Mouse (Mus musculus) kidney, embryonic 15.5 days (tissue): ENCODE measurements around the gene Nop9. TPM values are rescaled to one million over a fixed set of nuclear protein-coding genes. Genes with fewer than 3 reads are reported as not detected.
A peak's percentile ranks its signal among the peaks of the same experiment; 100 is the strongest.

Experiments
- ATAC-seq: fragments of 200-750 bp; cut with Nextera tagmentation; replicated peaks from 2 replicates; pipeline ENCODE4 v1.8.0; 2017; ENCODE audit warnings: moderate TSS enrichment; ENCODE audit not compliant: low FRiP score
- H3K27ac ChIP-seq: fragments of 300-500 bp; sonication (generic); 2 replicates; pipeline ENCODE4 v1.5.1; 2015; ENCODE audit warnings: mild to moderate bottlenecking, inconsistent platforms
- H3K27me3 ChIP-seq: fragments of 300-500 bp; sonication (generic); 2 replicates; pipeline ENCODE4 v1.6.1; 2015; ENCODE audit warnings: inconsistent platforms
- H3K36me3 ChIP-seq: fragments of 300-500 bp; sonication (generic); 2 replicates; pipeline ENCODE4 v1.6.1; 2015; ENCODE audit warnings: inconsistent platforms
- H3K4me1 ChIP-seq: fragments of 300-500 bp; sonication (generic); 2 replicates; pipeline ENCODE4 v1.6.1; 2015; ENCODE audit warnings: inconsistent platforms
- H3K4me2 ChIP-seq: fragments of 300-500 bp; sonication (generic); 2 replicates; pipeline ENCODE4 v1.6.1; 2015; ENCODE audit warnings: moderate library complexity, mild to moderate bottlenecking, inconsistent platforms
- H3K4me3 ChIP-seq: fragments of 300-500 bp; sonication (generic); replicated peaks from 2 replicates; pipeline ENCODE4 v1.5.1; 2015; ENCODE audit warnings: mild to moderate bottlenecking, inconsistent platforms
- H3K9ac ChIP-seq: fragments of 300-500 bp; sonication (generic); 2 replicates; pipeline ENCODE4 v1.6.1; 2015; ENCODE audit warnings: mild to moderate bottlenecking, inconsistent platforms
- H3K9me3 ChIP-seq: fragments of 300-500 bp; sonication (generic); replicated peaks from 2 replicates; pipeline ENCODE4 v1.6.1; 2016; ENCODE audit warnings: inconsistent platforms
- WGBS: fragments of 180-500 bp; shearing (Covaris S2); methylation state at CpG from one replicate; pipeline ENCODE4 v1.1.7; 2015; ENCODE audit warnings: mixed read lengths; 5-methylcytosine and 5-hydroxymethylcytosine counted together
- polyA plus RNA-seq: library from polyadenylated mRNA; unstranded; fragments of >200 nt; fragmentation: Nextera tagmentation; extraction: Ambion mirVana; gene quantifications from 2 replicates; pipeline ENCODE4 v1.2.1, GENCODE M21; 2015

Nop9 gene
- polyA plus RNA-seq, 1 experiment from 2014 or later, result 43.4 TPM

DNA sequence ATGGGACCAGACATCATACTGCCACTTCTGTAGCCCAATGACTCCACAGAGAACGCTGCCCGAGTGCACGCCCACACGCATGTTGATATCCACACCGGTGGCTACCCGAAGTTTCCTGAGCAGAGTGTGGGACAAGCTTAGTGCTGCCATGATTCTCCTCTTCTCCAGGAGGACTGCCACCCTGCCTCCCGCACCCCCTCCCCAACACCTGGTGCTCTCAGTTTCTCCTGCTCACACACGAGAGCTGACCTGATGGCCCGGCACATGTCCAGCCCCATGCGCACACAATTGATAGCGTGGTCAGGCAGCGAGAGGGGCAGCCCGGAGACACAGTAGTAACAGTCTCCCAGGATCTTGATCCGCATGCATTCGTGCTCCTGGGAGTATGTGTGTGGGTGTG, 33.2 kb downstream of the Nop9 start:
- Histone ChIP-seq H3K27ac (no peak overlapping the region), H3K4me3 (no peak overlapping the region), H3K9me3 (no peaks in the 10 kb centered on the region), H3K27me3 (peaks cover 16% of the 10 kb centered on the region), H3K4me1 (peaks cover 33% of the 10 kb centered on the region), H3K4me2 (no peak overlapping the region), H3K36me3 (0 out of 2 replicates have a peak, but pooled peaks cover 5% of the 10 kb centered on the region), H3K9ac (no peak overlapping the region)
- 87% methylated on average over 15 of the region's 15 CpGs for WGBS
- ATAC-seq, result no peak

DNA sequence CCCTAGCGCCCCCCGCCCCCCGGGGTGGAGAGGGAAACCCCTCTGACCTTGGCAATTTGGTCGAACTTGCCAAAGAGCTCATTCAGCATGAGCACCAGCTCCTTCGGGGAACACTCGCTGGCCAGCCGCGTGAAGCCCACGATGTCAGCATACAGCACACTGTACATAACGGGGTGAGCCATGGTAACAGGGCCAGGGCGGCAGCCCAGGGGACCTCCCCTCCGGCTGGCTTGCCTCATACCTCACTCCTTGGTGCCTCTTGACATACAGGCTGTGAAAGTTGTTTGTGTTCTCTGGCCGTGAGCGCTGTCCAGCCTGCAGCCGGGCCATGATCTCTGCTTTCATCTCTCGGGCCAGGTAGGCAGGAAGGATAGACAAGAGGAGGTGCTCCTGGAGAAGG, 34.2 kb downstream of the Nop9 start:
- Histone ChIP-seq H3K27ac (no peak overlapping the region), H3K27me3 (peaks cover 24% of the 10 kb centered on the region), H3K4me2 (no peak overlapping the region), H3K9ac (no peak overlapping the region), H3K36me3 (0 out of 2 replicates have a peak, but pooled peaks cover 5% of the 10 kb centered on the region), H3K4me1 (peaks cover 43% of the 10 kb centered on the region), H3K4me3 (no peak overlapping the region), H3K9me3 (no peaks in the 10 kb centered on the region)
- ATAC-seq, result no peak
- WGBS, result 53% methylated on average over 16 of the region's 16 CpGs

- peaks cover 35% of the 10 kb centered on the region for H3K27me3 ChIP-seq
- no peaks in the 10 kb centered on the region for H3K9me3 ChIP-seq
- no peak for ATAC-seq
- peaks cover 48% of the 10 kb centered on the region for H3K4me1 ChIP-seq
- H3K9ac ChIP-seq, result no peak overlapping the region
- H3K4me3 ChIP-seq, result no peak overlapping the region
- H3K27ac ChIP-seq, result no peak overlapping the region
- H3K36me3 ChIP-seq, result 0 out of 2 replicates have a peak, but pooled peaks cover 5% of the 10 kb centered on the region
- H3K4me2 ChIP-seq, result no peak overlapping the region
- WGBS, result 83% methylated on average over 11 of the region's 11 CpGs
Measured at GRCm38 (mm10) chr14:55780736-55781135, 35.2 kb downstream of the Nop9 start.

- Histone ChIP-seq H3K9ac (no peak overlapping the region), H3K9me3 (no peaks in the 10 kb centered on the region), H3K27me3 (peaks cover 36% of the 10 kb centered on the region), H3K27ac (no peak overlapping the region), H3K4me2 (peak overlapping the region; percentile 83), H3K4me1 (peaks cover 48% of the 10 kb centered on the region), H3K36me3 (0 out of 2 replicates have a peak, but pooled peaks cover 5% of the 10 kb centered on the region), H3K4me3 (0 out of 2 replicates have a peak overlapping the region, but pooled peaks have one; percentile 13)
- ATAC-seq, result 0 out of 2 replicates have a peak, but pooled peaks have one; percentile 27
- 17% methylated on average over 14 of the region's 14 CpGs for WGBS
Measured at GRCm38 (mm10) chr14:55781310-55781709, 35.8 kb downstream of the Nop9 start.

- no peaks in the 10 kb centered on the region for H3K9me3 ChIP-seq
- WGBS, result 43% methylated on average over 9 of the region's 9 CpGs
- peaks cover 45% of the 10 kb centered on the region for H3K4me1 ChIP-seq
- no peak overlapping the region for H3K9ac ChIP-seq
- H3K4me3 ChIP-seq, result peak overlapping the region; percentile 51
- ATAC-seq, result no peak
- peak overlapping the region; percentile 83 for H3K4me2 ChIP-seq
- H3K36me3 ChIP-seq, result 0 out of 2 replicates have a peak, but pooled peaks cover 2% of the 10 kb centered on the region
- peak overlapping the region; percentile 89 for H3K27ac ChIP-seq
- H3K27me3 ChIP-seq, result peaks cover 43% of the 10 kb centered on the region
Measured at GRCm38 (mm10) chr14:55782361-55782960, 37.0 kb downstream of the Nop9 start.

GRCm38 (mm10) chr14:55783171-55783957, 37.9 kb downstream of the Nop9 start:
- Histone ChIP-seq H3K9ac (peak overlapping the region; percentile 50), H3K36me3 (no peaks in the 10 kb centered on the region), H3K4me3 (peak overlapping the region; percentile 51), H3K4me1 (peaks cover 50% of the 10 kb centered on the region), H3K4me2 (peak overlapping the region; percentile 83), H3K9me3 (no peaks in the 10 kb centered on the region), H3K27me3 (peaks cover 45% of the 10 kb centered on the region), H3K27ac (peak overlapping the region; percentile 89)
- peak; percentile 50 for ATAC-seq
- WGBS, result 2% methylated on average over 31 of the region's 31 CpGs

DNA sequence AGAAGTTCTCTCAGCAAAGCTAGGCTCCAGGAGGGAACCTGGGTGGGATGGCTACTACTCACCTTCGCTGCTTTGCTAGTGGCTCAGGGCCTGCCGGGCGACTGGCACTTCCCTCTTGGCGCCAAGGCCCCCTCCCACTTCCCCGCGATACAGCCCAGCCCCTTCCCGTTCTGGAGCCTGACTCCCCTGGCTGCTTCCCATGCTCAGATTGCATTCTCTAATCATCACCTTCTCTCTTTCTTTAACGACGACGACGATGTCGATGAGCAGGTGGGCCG, 38.4 kb downstream of the Nop9 start, which contains the start of gene Adcy4:
Gene Adcy4 (minus strand): TSS at position 138 of the 278 bp plus-strand sequence.
- Histone ChIP-seq H3K27me3 (peaks cover 45% of the 10 kb centered on the region), H3K9me3 (no peaks in the 10 kb centered on the region), H3K9ac (peak within 1 kb of the TSS; percentile 50), H3K4me2 (peak within 1 kb of the TSS; percentile 83), H3K27ac (peak within 1 kb of the TSS; percentile 89), H3K4me1 (peaks cover 56% of the 10 kb centered on the region), H3K4me3 (peak within 1 kb of the TSS; percentile 51), H3K36me3 (no peaks in the 10 kb centered on the region)
- 4% methylated on average over 13 of the region's 13 CpGs for WGBS
- no peak for ATAC-seq

- no peaks in the 10 kb centered on the region for H3K36me3 ChIP-seq
- ATAC-seq, result no peak
- peaks cover 56% of the 10 kb centered on the region for H3K4me1 ChIP-seq
- H3K9ac ChIP-seq, result no peak overlapping the region
- 31% methylated on average over 6 of the region's 6 CpGs for WGBS
- no peak overlapping the region for H3K27ac ChIP-seq
- H3K9me3 ChIP-seq, result no peaks in the 10 kb centered on the region
- H3K4me2 ChIP-seq, result no peak overlapping the region
- H3K27me3 ChIP-seq, result peaks cover 50% of the 10 kb centered on the region
- H3K4me3 ChIP-seq, result no peak overlapping the region
Measured at GRCm38 (mm10) chr14:55785195-55785594, 39.7 kb downstream of the Nop9 start.

GRCm38 (mm10) chr14:55787731-55788130, 42.2 kb downstream of the Nop9 start:
- H3K9me3 ChIP-seq, result no peaks in the 10 kb centered on the region
- peak overlapping the region; percentile 83 for H3K4me2 ChIP-seq
- peaks cover 36% of the 10 kb centered on the region for H3K27me3 ChIP-seq
- H3K36me3 ChIP-seq, result no peaks in the 10 kb centered on the region
- peaks cover 38% of the 10 kb centered on the region for H3K4me1 ChIP-seq
- WGBS, result 31% methylated on average over 11 of the region's 11 CpGs
- H3K27ac ChIP-seq, result no peak overlapping the region
- 0 out of 2 replicates have a peak overlapping the region, but pooled peaks have one; percentile 40 for H3K9ac ChIP-seq
- peak overlapping the region; percentile 51 for H3K4me3 ChIP-seq
- no peak for ATAC-seq

- Histone ChIP-seq H3K4me1 (peaks cover 31% of the 10 kb centered on the region), H3K4me3 (peak within 1 kb of the TSS; percentile 51), H3K9ac (peak within 1 kb of the TSS; percentile 40; the same call in 1 of the 2 replicates), H3K9me3 (no peaks in the 10 kb centered on the region), H3K27ac (no peak within 1 kb of the TSS), H3K27me3 (peaks cover 34% of the 10 kb centered on the region), H3K4me2 (peak within 1 kb of the TSS; percentile 83), H3K36me3 (no peaks in the 10 kb centered on the region)
- WGBS, result 3% methylated on average over 40 of the region's 40 CpGs
- ATAC-seq, result peak; percentile 19; the same call in 1 of the 2 replicates
Measured at GRCm38 (mm10) chr14:55788256-55789050, 43.0 kb downstream of the Nop9 start, which contains the start of gene Ripk3. TSS of gene Ripk3 (minus strand) at chr14:55788865.

GRCm38 (mm10) chr14:55793461-55793860, 48.0 kb downstream of the Nop9 start:
- H3K36me3 ChIP-seq, result no peaks in the 10 kb centered on the region
- H3K4me3 ChIP-seq, result no peak overlapping the region
- H3K4me2 ChIP-seq, result no peak overlapping the region
- no peaks in the 10 kb centered on the region for H3K9me3 ChIP-seq
- no peak overlapping the region for H3K27ac ChIP-seq
- peaks cover 16% of the 10 kb centered on the region for H3K4me1 ChIP-seq
- 0 out of 2 replicates have a peak, but pooled peaks cover 5% of the 10 kb centered on the region for H3K27me3 ChIP-seq
- H3K9ac ChIP-seq, result no peak overlapping the region
- WGBS, result 54% methylated on average over 2 of the region's 2 CpGs
- no peak for ATAC-seq
